Mouse (Mus musculus) CH12.LX (cell line): ENCODE results near the gene Car10.

Experiments used
- CHD1 ChIP-seq: IDR thresholded peaks from 2 replicates; pipeline ENCODE4 v1.6.1; 2012; ENCODE audit warnings: low read depth, low read length, improper control_type of control experiment, inconsistent platforms
- CTCF ChIP-seq, 2 experiments: IDR thresholded peaks in 1 of 2; conservative IDR thresholded peaks in 1 of 2; 2 replicates each; pipeline ENCODE4 v1.5.1; 2011 to 2012; ENCODE audit warnings: low read depth in 2 of 2, low read length in 2 of 2, improper control_type of control experiment in 1 of 2, inconsistent platforms in 1 of 2, mild to moderate bottlenecking in 1 of 2, moderate library complexity in 1 of 2
- E2F4 ChIP-seq: IDR thresholded peaks from 2 replicates; pipeline ENCODE4 v1.6.1; 2011; ENCODE audit warnings: low read depth, low read length, improper control_type of control experiment; ENCODE audit not compliant: insufficient replicate concordance
- GABPA ChIP-seq: IDR thresholded peaks from 2 replicates; pipeline ENCODE4 v1.6.1; 2012; ENCODE audit warnings: low read depth, low read length, improper control_type of control experiment, inconsistent platforms; ENCODE audit not compliant: insufficient replicate concordance
- HCFC1 ChIP-seq: IDR thresholded peaks from 2 replicates; pipeline ENCODE4 v1.6.1; 2012; ENCODE audit warnings: low read depth, mild to moderate bottlenecking, inconsistent platforms, low read length, improper control_type of control experiment
- KAT2A ChIP-seq: IDR thresholded peaks from 2 replicates; pipeline ENCODE4 v1.6.1; 2012; ENCODE audit warnings: low read length, improper control_type of control experiment, inconsistent platforms; ENCODE audit not compliant: insufficient replicate concordance
- MEF2A ChIP-seq: IDR thresholded peaks from 2 replicates; pipeline ENCODE4 v1.6.1; 2014; ENCODE audit warnings: low read depth, mild to moderate bottlenecking, inconsistent platforms, low read length, improper control_type of control experiment, borderline replicate concordance
- POLR2A ChIP-seq: IDR thresholded peaks from 2 replicates; pipeline ENCODE4 v1.6.1; 2011; ENCODE audit warnings: low read depth, mild to moderate bottlenecking, improper control_type of control experiment, low read length
- RAD21 ChIP-seq: IDR thresholded peaks from 2 replicates; pipeline ENCODE4 v1.6.1; 2011; ENCODE audit warnings: low read depth, mild to moderate bottlenecking, low read length, improper control_type of control experiment, moderate library complexity
- RCOR1 ChIP-seq: conservative IDR thresholded peaks from 2 replicates; pipeline ENCODE4 v1.6.1; 2012; ENCODE audit warnings: low read depth, mild to moderate bottlenecking, inconsistent platforms, low read length, improper control_type of control experiment
- TCF12 ChIP-seq: IDR thresholded peaks from 2 replicates; pipeline ENCODE4 v1.6.1; 2014; ENCODE audit warnings: low read depth, mild to moderate bottlenecking, inconsistent platforms, low read length, improper control_type of control experiment

- no peak for TF ChIP-seq POLR2A
- TF ChIP-seq KAT2A, result no peak
- no peak for TF ChIP-seq CHD1
- TF ChIP-seq CTCF (conservative IDR thresholded peaks at IDR 0.05 in 1 of 2, IDR thresholded peaks at IDR 0.05 in 1 of 2; ENCODE audit: low read depth in 2 of 2, low read length in 2 of 2), result no peak
- no peak for TF ChIP-seq GABPA
- no peak for TF ChIP-seq RAD21
- no peak for TF ChIP-seq HCFC1
- no peak for TF ChIP-seq MEF2A
- no peak for TF ChIP-seq E2F4
- TF ChIP-seq TCF12, result no peak
- no peak for TF ChIP-seq RCOR1
These were observed 310.2 kb downstream of the Car10 start for GRCm38 (mm10) chr11:93407981-93408380.
